Mouse (Mus musculus): ENCODE measurements around the gene Leo1.

DNA sequence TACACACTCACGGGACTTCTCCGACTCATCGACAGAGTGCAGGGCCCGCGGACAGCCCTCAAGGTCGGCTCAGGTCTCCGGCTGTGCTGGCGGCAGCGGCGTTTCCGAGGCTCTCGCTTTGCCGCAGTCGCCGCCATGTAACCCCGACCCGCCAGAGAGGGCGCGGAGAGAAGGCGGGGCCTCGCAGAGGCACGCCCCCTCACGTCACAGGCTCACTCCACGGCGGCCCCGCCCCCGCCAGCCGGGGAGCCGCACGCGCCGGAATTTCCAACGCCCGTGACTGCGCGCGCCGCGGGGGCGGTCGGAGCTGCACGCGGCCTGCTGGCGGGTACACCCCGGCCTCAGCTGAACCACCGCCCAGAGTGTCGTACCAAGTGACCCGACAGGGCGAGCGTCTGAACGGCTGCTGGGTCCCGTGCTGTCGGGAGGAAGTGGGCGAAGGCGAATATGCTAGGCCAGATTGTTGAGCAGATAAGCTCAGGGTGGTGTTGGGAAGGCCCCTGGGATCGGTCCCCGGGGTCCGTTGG lies 31.4 kb upstream of the Leo1 start, which contains the start of gene Mapk6:
- peak; percentile 26; the same call in 1 of the 2 replicates for TF ChIP-seq MAFK (IDR thresholded peaks at IDR 0.05; ENCODE audit: insufficient read depth, low read depth, low read length)
- no peak for TF ChIP-seq CHD2 (IDR thresholded peaks at IDR 0.05; ENCODE audit: low read depth, low read length)
- peak; percentile 27; the same call in 1 of the 2 replicates for TF ChIP-seq HCFC1 (IDR thresholded peaks at IDR 0.05; ENCODE audit: borderline replicate concordance, insufficient read depth, low read length)
- TF ChIP-seq ZNF384 (IDR thresholded peaks at IDR 0.05; ENCODE audit: low read depth, low read length) = no peak
- no peak for TF ChIP-seq ZC3H11A (IDR thresholded peaks at IDR 0.05; ENCODE audit: borderline replicate concordance, low read depth, low read length)
